Mouse (Mus musculus) stomach, embryonic 16.5 days (tissue): ENCODE results near the gene Hist1h2bb. TPM values are rescaled to one million over a fixed set of nuclear protein-coding genes. Genes with fewer than 3 reads are reported as not detected.
A peak's percentile ranks its signal among the peaks of the same experiment; 100 is the strongest.
"Not testable (repeated sequence)": the region's sequence is repeated elsewhere in the genome, so short reads cannot be mapped to it uniquely, and the experiment has no call there.

ENCODE experiments used
- ATAC-seq: fragments of 200-750 bp; cut with Nextera tagmentation; 2 replicates; pipeline ENCODE4 v1.8.0; 2017; ENCODE audit warnings: moderate number of reproducible peaks, moderate TSS enrichment; ENCODE audit not compliant: insufficient read depth, low FRiP score
- H3K27ac ChIP-seq: fragments of 300-500 bp; sonication (generic); 2 replicates; pipeline ENCODE4 v1.5.1; 2014; ENCODE audit warnings: low read length
- H3K27me3 ChIP-seq: fragments of 300-500 bp; sonication (generic); 2 replicates; pipeline ENCODE4 v1.6.1; 2014; ENCODE audit warnings: low read length, control low read depth, mixed read lengths; ENCODE audit not compliant: control insufficient read depth, insufficient read depth
- H3K36me3 ChIP-seq: fragments of 300-500 bp; sonication (generic); 2 replicates; pipeline ENCODE4 v1.6.1; 2014; ENCODE audit warnings: low read length; ENCODE audit not compliant: control insufficient read depth, insufficient read depth
- H3K4me1 ChIP-seq: fragments of 300-500 bp; sonication (generic); 2 replicates; pipeline ENCODE4 v1.6.1; 2014; ENCODE audit warnings: low read length, control low read depth, mixed read lengths; ENCODE audit not compliant: control insufficient read depth, insufficient read depth
- H3K4me2 ChIP-seq: fragments of 300-500 bp; sonication (generic); 2 replicates; pipeline ENCODE4 v1.6.1; 2014; ENCODE audit warnings: low read depth, low read length, mixed read lengths
- H3K4me3 ChIP-seq: fragments of 300-500 bp; sonication (generic); replicated peaks from 2 replicates; pipeline ENCODE4 v1.5.1; 2014; ENCODE audit warnings: mild to moderate bottlenecking, low read length
- H3K9ac ChIP-seq: fragments of 300-500 bp; sonication (generic); 2 replicates; pipeline ENCODE4 v1.6.1; 2014; ENCODE audit warnings: low read length
- H3K9me3 ChIP-seq: fragments of 300-500 bp; sonication (generic); replicated peaks from 2 replicates; pipeline ENCODE4 v1.6.1; 2016; ENCODE audit warnings: low read length, control low read depth; ENCODE audit not compliant: control insufficient read depth
- WGBS: fragments of 180-500 bp; shearing (Covaris S2); extraction: QIAGEN DNeasy Blood & Tissue Kit; methylation state at CpG from one replicate; pipeline ENCODE4 v1.1.7; 2014; 5-methylcytosine and 5-hydroxymethylcytosine counted together
- polyA plus RNA-seq: library from polyadenylated mRNA; unstranded; fragments of >200 nt; fragmentation: Nextera tagmentation; extraction: Ambion mirVana; gene quantifications from 2 replicates; pipeline ENCODE4 v1.2.1, GENCODE M21; 2015

The Hist1h2bb gene
- polyA plus RNA-seq, 1 experiment from 2014 or later = 2.9 TPM

DNA sequence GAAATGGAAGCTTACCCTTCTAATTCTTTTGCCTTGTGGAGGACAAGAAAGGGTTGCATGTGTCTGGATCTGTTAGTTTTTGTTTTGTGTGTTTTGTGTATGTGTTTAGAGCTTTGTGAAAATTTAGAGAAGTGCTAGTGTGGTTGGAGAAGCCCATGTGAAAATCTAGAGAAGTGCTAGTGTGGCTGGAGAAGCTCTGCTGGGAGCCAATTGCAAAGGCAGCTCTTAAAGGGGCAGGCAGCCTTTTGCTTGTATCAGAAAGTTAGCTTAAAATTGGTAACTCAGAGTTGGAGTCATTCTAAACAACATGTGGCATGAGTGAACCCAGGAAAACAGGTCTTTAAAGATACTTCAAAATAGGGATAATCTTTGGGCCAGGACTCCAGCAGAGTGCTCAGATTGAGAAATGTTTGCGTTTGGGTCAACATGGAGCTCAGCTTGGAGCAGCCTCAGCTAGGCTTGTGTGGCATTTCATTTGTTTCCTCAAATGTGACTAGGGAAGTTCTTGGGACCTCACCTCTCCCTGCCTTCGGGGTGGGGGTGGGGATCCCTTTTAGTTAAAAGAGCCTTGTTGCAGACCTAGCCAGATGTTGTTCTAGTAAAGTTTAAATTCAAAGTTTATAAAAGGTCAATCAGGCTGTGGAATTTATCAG is 28.8 kb upstream of the Hist1h2bb start:
- not testable (repeated sequence) for H3K9me3 ChIP-seq, H3K27ac ChIP-seq, ATAC-seq, H3K4me3 ChIP-seq, H3K36me3 ChIP-seq, H3K9ac ChIP-seq, H3K4me2 ChIP-seq, H3K4me1 ChIP-seq, H3K27me3 ChIP-seq
- WGBS = 8% methylated on average over 2 of the region's 2 CpGs

GRCm38 (mm10) chr13:23724239-23724638 is 22.3 kb upstream of the Hist1h2bb start:
- no peaks in the 10 kb centered on the region for H3K9me3 ChIP-seq
- no peak overlapping the region for H3K9ac ChIP-seq
- no peaks in the 10 kb centered on the region for H3K4me1 ChIP-seq
- 61% methylated on average over 4 of the region's 4 CpGs for WGBS
- H3K4me3 ChIP-seq = no peak overlapping the region
- no peaks in the 10 kb centered on the region for H3K36me3 ChIP-seq
- no peak overlapping the region for H3K27ac ChIP-seq
- no peaks in the 10 kb centered on the region for H3K27me3 ChIP-seq
- H3K4me2 ChIP-seq = no peak overlapping the region
- peak; percentile 29; the same call in 1 of the 2 replicates for ATAC-seq

- Histone ChIP-seq H3K4me3 (no peak overlapping the region), H3K4me2 (no peak overlapping the region), H3K9ac (no peak overlapping the region), H3K36me3 (no peaks in the 10 kb centered on the region), H3K27me3 (no peaks in the 10 kb centered on the region), H3K4me1 (no peaks in the 10 kb centered on the region), H3K9me3 (no peaks in the 10 kb centered on the region), H3K27ac (no peak overlapping the region)
- WGBS = 80% methylated on average over 1 of the region's 1 CpGs
- no peak for ATAC-seq
These were observed 21.3 kb upstream of the Hist1h2bb start for GRCm38 (mm10) chr13:23725213-23725612.

GRCm38 (mm10) chr13:23728472-23729191 is 17.9 kb upstream of the Hist1h2bb start:
- Histone ChIP-seq H3K4me3 (no peak overlapping the region), H3K4me2 (no peak overlapping the region), H3K9ac (no peak overlapping the region), H3K27ac (no peak overlapping the region), H3K4me1 (no peaks in the 10 kb centered on the region), H3K36me3 (no peaks in the 10 kb centered on the region), H3K27me3 (no peaks in the 10 kb centered on the region), H3K9me3 (no peaks in the 10 kb centered on the region)
- ATAC-seq = no peak
- whole genome bisulfite sequencing = 84% methylated on average over 18 of the region's 18 CpGs

GRCm38 (mm10) chr13:23729192-23729525 is 17.4 kb upstream of the Hist1h2bb start:
- ATAC-seq = no peak
- Histone ChIP-seq H3K36me3 (no peaks in the 10 kb centered on the region), H3K4me2 (no peak overlapping the region), H3K4me1 (no peaks in the 10 kb centered on the region), H3K27ac (no peak overlapping the region), H3K27me3 (no peaks in the 10 kb centered on the region), H3K9ac (no peak overlapping the region), H3K4me3 (no peak overlapping the region), H3K9me3 (no peaks in the 10 kb centered on the region)
- WGBS = 87% methylated on average over 9 of the region's 9 CpGs

- Histone ChIP-seq H3K4me1 (no peaks in the 10 kb centered on the region), H3K4me3 (no peak overlapping the region), H3K27me3 (no peaks in the 10 kb centered on the region), H3K9ac (no peak overlapping the region), H3K9me3 (no peaks in the 10 kb centered on the region), H3K27ac (no peak overlapping the region), H3K36me3 (no peaks in the 10 kb centered on the region), H3K4me2 (no peak overlapping the region)
- no peak for ATAC-seq
- 88% methylated on average over 5 of the region's 5 CpGs for WGBS
These were observed 16.8 kb upstream of the Hist1h2bb start for GRCm38 (mm10) chr13:23729706-23730105.

GRCm38 (mm10) chr13:23730479-23730878 is 16.1 kb upstream of the Hist1h2bb start:
- H3K4me3 ChIP-seq = no peak overlapping the region
- H3K27ac ChIP-seq = no peak overlapping the region
- no peak overlapping the region for H3K9ac ChIP-seq
- H3K9me3 ChIP-seq = no peaks in the 10 kb centered on the region
- H3K36me3 ChIP-seq = no peaks in the 10 kb centered on the region
- no peaks in the 10 kb centered on the region for H3K27me3 ChIP-seq
- ATAC-seq = peak; percentile 66; the same call in 1 of the 2 replicates
- whole genome bisulfite sequencing = 22% methylated on average over 8 of the region's 8 CpGs
- no peak overlapping the region for H3K4me2 ChIP-seq
- H3K4me1 ChIP-seq = no peaks in the 10 kb centered on the region

DNA sequence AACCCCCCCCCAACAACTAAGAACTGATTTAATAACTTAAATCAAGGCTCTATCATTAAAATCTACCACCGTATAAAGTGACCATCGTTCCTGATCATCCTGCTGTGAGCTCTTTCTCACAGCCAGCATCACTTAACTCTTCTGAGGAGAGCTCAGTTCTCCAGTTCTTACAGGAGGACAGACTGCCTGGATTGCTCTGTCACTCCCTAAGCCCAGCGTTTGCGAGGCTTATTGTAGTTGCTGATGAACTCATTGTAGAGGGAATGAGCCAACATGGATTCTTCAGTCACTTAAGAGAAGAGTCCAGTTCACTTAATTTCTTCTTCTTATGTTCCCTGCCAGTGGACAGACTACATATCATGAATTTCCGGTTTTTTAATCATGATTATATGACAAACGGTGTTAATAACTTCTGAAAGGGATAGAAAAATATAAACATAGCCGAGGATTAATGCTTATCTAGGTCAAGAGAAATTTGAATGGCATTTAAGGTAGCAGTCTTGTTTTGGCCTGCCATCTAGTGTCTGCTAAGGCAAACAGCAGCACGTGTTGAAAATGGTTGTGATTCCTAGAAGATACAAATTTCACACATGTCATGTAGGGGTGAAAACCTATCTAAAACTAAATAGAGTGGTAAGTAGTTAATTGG is 14.3 kb upstream of the Hist1h2bb start:
- H3K4me1 ChIP-seq = no peaks in the 10 kb centered on the region
- no peak overlapping the region for H3K4me3 ChIP-seq
- no peaks in the 10 kb centered on the region for H3K9me3 ChIP-seq
- no peak overlapping the region for H3K9ac ChIP-seq
- no peak overlapping the region for H3K27ac ChIP-seq
- H3K27me3 ChIP-seq = no peaks in the 10 kb centered on the region
- no peak for ATAC-seq
- no peak overlapping the region for H3K4me2 ChIP-seq
- WGBS = 22% methylated on average over 8 of the region's 8 CpGs
- no peaks in the 10 kb centered on the region for H3K36me3 ChIP-seq

DNA sequence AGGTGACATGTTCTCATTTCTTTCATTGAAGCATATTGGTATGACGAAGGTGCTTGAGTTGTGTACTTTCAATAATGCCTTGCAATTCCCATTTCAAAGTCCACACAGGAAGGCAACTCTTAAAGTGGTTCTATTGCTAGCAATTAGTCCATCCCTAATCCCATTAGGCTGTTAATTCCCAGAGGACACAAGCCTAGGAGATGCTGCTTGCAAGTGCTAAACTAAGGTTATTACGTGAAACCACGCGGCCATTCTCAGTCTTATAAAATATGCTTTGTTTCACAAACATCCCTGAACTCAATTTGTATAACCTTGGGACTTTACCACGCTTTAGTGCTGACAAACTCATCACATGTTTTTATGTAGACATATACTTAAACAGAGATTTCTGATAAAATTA is 9.4 kb upstream of the Hist1h2bb start:
- Histone ChIP-seq H3K4me3 (no peak overlapping the region), H3K27ac (no peak overlapping the region), H3K36me3 (no peaks in the 10 kb centered on the region), H3K9ac (no peak overlapping the region), H3K9me3 (no peaks in the 10 kb centered on the region), H3K27me3 (no peaks in the 10 kb centered on the region), H3K4me2 (no peak overlapping the region), H3K4me1 (peaks cover 13% of the 10 kb centered on the region; the same call in 1 of the 2 replicates)
- ATAC-seq = no peak
- 87% methylated on average over 5 of the region's 5 CpGs for WGBS
